Mouse (Mus musculus): ENCODE data around the gene Olfm3. TPM values are rescaled to one million over a fixed set of nuclear protein-coding genes. Genes with fewer than 3 reads are reported as not detected.

Gene Olfm3
- 3.7 and 4.8 TPM in 2 replicates for polyA plus RNA-seq (2015; fragmentation: Nextera tagmentation; extraction: Ambion mirVana)

GRCm38 (mm10) chr3:114903924-114904438, at the start of gene Olfm3:
Olfm3 (plus strand) TSS chr3:114904078.
- Histone ChIP-seq H3K27ac (replicated peaks) (no peak within 1 kb of the TSS), H3K4me3 (peak within 1 kb of the TSS; percentile 52), H3K36me3 (no peaks in the 10 kb centered on the region), H3K4me1 (peaks cover 12% of the 10 kb centered on the region), H3K27me3 (no peaks in the 10 kb centered on the region), H3K4me2 (replicated peaks) (peak within 1 kb of the TSS; percentile 93), H3K9me3 (no peaks in the 10 kb centered on the region), H3K9ac (replicated peaks) (peak within 1 kb of the TSS; percentile 50)
- peak; percentile 86 for ATAC-seq (replicated peaks)
- 3% methylated on average over 21 of the region's 21 CpGs for WGBS

- no peaks in the 10 kb centered on the region for H3K36me3 ChIP-seq
- no peak for ATAC-seq (replicated peaks)
- H3K4me2 ChIP-seq (replicated peaks), result no peak overlapping the region
- H3K4me3 ChIP-seq, result no peak overlapping the region
- no peak overlapping the region for H3K27ac ChIP-seq (replicated peaks)
- no peak overlapping the region for H3K9ac ChIP-seq (replicated peaks)
- H3K9me3 ChIP-seq, result no peaks in the 10 kb centered on the region
- 88% methylated on average over 3 of the region's 3 CpGs for WGBS
- H3K27me3 ChIP-seq, result no peaks in the 10 kb centered on the region
- H3K4me1 ChIP-seq, result no peaks in the 10 kb centered on the region
Observed at GRCm38 (mm10) chr3:114889764-114890163, 14.1 kb upstream of the Olfm3 start.

- Histone ChIP-seq H3K27me3 (no peaks in the 10 kb centered on the region), H3K36me3 (no peaks in the 10 kb centered on the region), H3K9ac (replicated peaks) (peak overlapping the region; percentile 50), H3K4me3 (peak overlapping the region; percentile 52), H3K9me3 (no peaks in the 10 kb centered on the region), H3K4me1 (peaks cover 12% of the 10 kb centered on the region), H3K27ac (replicated peaks) (no peak overlapping the region), H3K4me2 (replicated peaks) (peak overlapping the region; percentile 93)
- WGBS, result 17% methylated on average over 16 of the region's 16 CpGs
- peak; percentile 66 for ATAC-seq (replicated peaks)
Observed at GRCm38 (mm10) chr3:114904633-114905423, 950 bp downstream of the Olfm3 start.

GRCm38 (mm10) chr3:114907537-114907936, 3.7 kb downstream of the Olfm3 start:
- no peak for ATAC-seq (replicated peaks)
- Histone ChIP-seq H3K4me1 (peaks cover 12% of the 10 kb centered on the region), H3K27me3 (no peaks in the 10 kb centered on the region)

DNA sequence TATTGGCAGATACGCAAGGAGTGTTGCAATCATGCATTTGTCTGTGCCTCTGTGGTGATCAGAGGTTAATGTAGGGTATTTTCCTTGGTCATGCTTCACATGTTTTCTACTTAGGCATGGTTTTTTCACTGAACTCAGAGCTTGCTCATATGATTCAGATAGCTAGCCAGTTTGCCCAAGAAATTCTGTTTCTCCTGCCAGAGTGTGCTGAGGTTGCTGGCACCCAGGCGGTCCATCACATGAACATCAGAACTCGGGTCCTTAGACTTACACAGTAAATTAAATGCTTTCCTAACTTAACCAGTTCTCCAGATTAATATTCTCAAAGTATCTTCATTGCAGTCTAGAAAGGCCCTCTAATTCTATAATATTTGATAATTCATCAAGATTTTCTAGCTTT, 5.0 kb downstream of the Olfm3 start:
- Histone ChIP-seq H3K4me1 (peaks cover 11% of the 10 kb centered on the region), H3K27ac (replicated peaks) (no peak overlapping the region), H3K9ac (replicated peaks) (no peak overlapping the region), H3K4me3 (no peak overlapping the region), H3K4me2 (replicated peaks) (no peak overlapping the region), H3K36me3 (no peaks in the 10 kb centered on the region), H3K27me3 (no peaks in the 10 kb centered on the region), H3K9me3 (no peaks in the 10 kb centered on the region)
- 87% methylated on average over 3 of the region's 3 CpGs for WGBS
- ATAC-seq (replicated peaks), result no peak

More at GRCm38 (mm10) chr3:114907537-114907936, 3.7 kb downstream of the Olfm3 start:
- no peaks in the 10 kb centered on the region for H3K36me3 ChIP-seq
- no peak overlapping the region for H3K4me3 ChIP-seq
- H3K9ac ChIP-seq (replicated peaks), result no peak overlapping the region
- H3K4me2 ChIP-seq (replicated peaks), result no peak overlapping the region
- no peak overlapping the region for H3K27ac ChIP-seq (replicated peaks)
- no peaks in the 10 kb centered on the region for H3K9me3 ChIP-seq

- 89% methylated on average over 3 of the region's 3 CpGs for WGBS
- Histone ChIP-seq H3K4me3 (no peak overlapping the region), H3K27me3 (no peaks in the 10 kb centered on the region), H3K4me1 (no peaks in the 10 kb centered on the region), H3K27ac (replicated peaks) (no peak overlapping the region), H3K4me2 (replicated peaks) (no peak overlapping the region), H3K9ac (replicated peaks) (no peak overlapping the region), H3K9me3 (no peaks in the 10 kb centered on the region), H3K36me3 (no peaks in the 10 kb centered on the region)
- ATAC-seq (replicated peaks), result no peak
Observed at GRCm38 (mm10) chr3:114920102-114920501, 16.2 kb downstream of the Olfm3 start.

- no peak overlapping the region for H3K4me2 ChIP-seq (replicated peaks)
- no peak overlapping the region for H3K27ac ChIP-seq (replicated peaks)
- no peak for ATAC-seq (replicated peaks)
Observed at GRCm38 (mm10) chr3:114929605-114930004, 25.7 kb downstream of the Olfm3 start.

GRCm38 (mm10) chr3:114930336-114930735, 26.5 kb downstream of the Olfm3 start:
- Histone ChIP-seq H3K4me1 (no peaks in the 10 kb centered on the region), H3K27me3 (no peaks in the 10 kb centered on the region), H3K9ac (replicated peaks) (no peak overlapping the region), H3K27ac (replicated peaks) (no peak overlapping the region), H3K4me2 (replicated peaks) (no peak overlapping the region), H3K9me3 (no peaks in the 10 kb centered on the region), H3K4me3 (no peak overlapping the region), H3K36me3 (no peaks in the 10 kb centered on the region)
- no peak for ATAC-seq (replicated peaks)
- 82% methylated on average over 2 of the region's 2 CpGs for WGBS

More at GRCm38 (mm10) chr3:114929605-114930004, 25.7 kb downstream of the Olfm3 start:
- no peak overlapping the region for H3K9ac ChIP-seq (replicated peaks)
- no peaks in the 10 kb centered on the region for H3K36me3 ChIP-seq
- no peak overlapping the region for H3K4me3 ChIP-seq
- no peaks in the 10 kb centered on the region for H3K4me1 ChIP-seq
- WGBS, result 69% methylated on average over 4 of the region's 4 CpGs
- H3K27me3 ChIP-seq, result no peaks in the 10 kb centered on the region
- no peaks in the 10 kb centered on the region for H3K9me3 ChIP-seq

DNA sequence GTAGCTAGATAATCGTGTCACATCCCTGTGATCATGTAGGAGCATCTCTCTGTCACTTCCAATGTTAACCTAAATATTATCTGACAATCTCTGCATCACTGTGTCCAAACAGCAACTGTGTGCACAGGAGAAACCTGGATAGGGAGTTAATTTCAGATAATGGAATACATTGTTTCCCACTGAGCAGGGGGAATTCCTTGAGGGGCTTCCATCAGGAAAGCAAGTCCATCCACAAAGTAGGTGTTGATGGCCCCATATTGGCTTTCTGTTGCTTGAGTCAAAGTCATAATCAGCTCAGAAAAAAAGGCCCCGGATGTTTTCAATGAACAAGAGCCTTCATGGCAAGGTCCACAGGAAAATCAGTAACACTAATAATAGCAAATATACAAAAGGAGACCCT, 26.9 kb downstream of the Olfm3 start:
- no peaks in the 10 kb centered on the region for H3K27me3 ChIP-seq
- no peak overlapping the region for H3K9ac ChIP-seq (replicated peaks)
- no peaks in the 10 kb centered on the region for H3K9me3 ChIP-seq
- no peak overlapping the region for H3K4me3 ChIP-seq
- no peak for ATAC-seq (replicated peaks)
- no peak overlapping the region for H3K27ac ChIP-seq (replicated peaks)
- no peaks in the 10 kb centered on the region for H3K36me3 ChIP-seq
- 76% methylated on average over 2 of the region's 2 CpGs for WGBS
- H3K4me1 ChIP-seq, result no peaks in the 10 kb centered on the region
- H3K4me2 ChIP-seq (replicated peaks), result no peak overlapping the region

- Histone ChIP-seq H3K36me3 (no peaks in the 10 kb centered on the region), H3K27me3 (no peaks in the 10 kb centered on the region), H3K9me3 (no peaks in the 10 kb centered on the region), H3K4me1 (no peaks in the 10 kb centered on the region), H3K4me2 (replicated peaks) (no peak overlapping the region), H3K27ac (replicated peaks) (no peak overlapping the region), H3K9ac (replicated peaks) (no peak overlapping the region), H3K4me3 (no peak overlapping the region)
- WGBS, result 84% methylated on average over 2 of the region's 2 CpGs
- no peak for ATAC-seq (replicated peaks)
Observed at GRCm38 (mm10) chr3:114932881-114933280, 29.0 kb downstream of the Olfm3 start.

DNA sequence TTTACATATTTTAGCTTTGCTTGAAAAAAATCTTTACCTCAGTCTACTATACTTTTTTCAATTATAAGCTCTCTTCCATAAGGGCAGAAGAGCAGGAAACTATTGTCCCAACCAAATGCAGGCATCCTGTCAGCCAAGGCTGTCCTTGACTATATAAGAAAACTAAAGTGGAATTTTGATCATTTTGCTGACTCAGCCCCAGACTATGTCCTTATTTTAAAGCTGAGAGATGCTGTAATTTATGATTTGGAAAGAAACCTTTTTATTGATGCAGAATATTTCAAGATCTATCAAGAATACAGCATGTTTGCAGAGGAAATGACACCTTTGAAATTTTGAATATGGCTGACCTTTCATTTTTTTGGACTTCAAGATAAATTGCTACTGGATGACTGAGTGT, 51.0 kb downstream of the Olfm3 start:
- ATAC-seq (replicated peaks), result no peak
- Histone ChIP-seq H3K36me3 (no peaks in the 10 kb centered on the region), H3K4me3 (no peak overlapping the region), H3K4me2 (replicated peaks) (no peak overlapping the region), H3K27me3 (no peaks in the 10 kb centered on the region), H3K9me3 (no peaks in the 10 kb centered on the region), H3K27ac (replicated peaks) (no peak overlapping the region), H3K4me1 (no peaks in the 10 kb centered on the region), H3K9ac (replicated peaks) (no peak overlapping the region)

GRCm38 (mm10) chr3:114959311-114959967, 55.6 kb downstream of the Olfm3 start:
- H3K27me3 ChIP-seq, result no peaks in the 10 kb centered on the region
- no peak overlapping the region for H3K9ac ChIP-seq (replicated peaks)
- H3K27ac ChIP-seq (replicated peaks), result no peak overlapping the region
- no peak for ATAC-seq (replicated peaks)
- no peak overlapping the region for H3K4me2 ChIP-seq (replicated peaks)
- no peak overlapping the region for H3K4me3 ChIP-seq
- no peaks in the 10 kb centered on the region for H3K9me3 ChIP-seq
- 24% methylated on average over 7 of the region's 7 CpGs for WGBS
- H3K36me3 ChIP-seq, result no peaks in the 10 kb centered on the region
- H3K4me1 ChIP-seq, result no peaks in the 10 kb centered on the region

All from forebrain, embryonic 15.5 days (tissue).